Mouse (Mus musculus) MEL (cell line): ENCODE data around the gene Rnf181. TPM values are rescaled to one million over a fixed set of nuclear protein-coding genes. Genes with fewer than 3 reads are reported as not detected.

ENCODE experiments used
- DNase-seq: peaks from one replicate; pipeline ENCODE4 v3.0.0; 2011; ENCODE audit warnings: low read depth, low spot score
- H3K27ac ChIP-seq: 2 replicates; pipeline ENCODE4 v1.5.1; 2012; ENCODE audit warnings: low read depth, mild to moderate bottlenecking, control low read depth, low read length, moderate library complexity; ENCODE audit not compliant: control insufficient read depth
- H3K27me3 ChIP-seq, 2 experiments: fragments of 150-350 bp in 1 of 2; sonication (generic) in 1 of 2; 2 replicates each; pipeline ENCODE4 v1.6.1; 2012; ENCODE audit warnings: low read length in 2 of 2, mild to moderate bottlenecking in 2 of 2, improper control_type of control experiment in 1 of 2, moderate library complexity in 1 of 2; ENCODE audit not compliant: insufficient read depth in 2 of 2, control insufficient read depth in 1 of 2
- H3K36me3 ChIP-seq, 2 experiments: 2 replicates each; pipeline ENCODE4 v1.6.1; 2012 to 2014; ENCODE audit warnings: low read length in 2 of 2, improper control_type of control experiment in 1 of 2, inconsistent platforms in 1 of 2, mild to moderate bottlenecking in 1 of 2; ENCODE audit not compliant: insufficient read depth in 2 of 2, control insufficient read depth in 1 of 2
- H3K4me1 ChIP-seq, 2 experiments: fragments of 150-350 bp in 1 of 2; sonication (generic) in 1 of 2; 2 replicates each; pipeline ENCODE4 v1.6.1; 2012; ENCODE audit warnings: low read length in 2 of 2, improper control_type of control experiment in 1 of 2, mild to moderate bottlenecking in 1 of 2; ENCODE audit not compliant: insufficient read depth in 2 of 2, control insufficient read depth in 1 of 2
- H3K4me3 ChIP-seq, 2 experiments: fragments of 150-350 bp in 1 of 2; sonication (generic) in 1 of 2; 2 replicates each; pipeline ENCODE4 v1.5.1; 2012; ENCODE audit warnings: low read depth in 2 of 2, low read length in 2 of 2, mild to moderate bottlenecking in 2 of 2, moderate library complexity in 2 of 2, control low read depth in 1 of 2, improper control_type of control experiment in 1 of 2; ENCODE audit not compliant: control insufficient read depth in 1 of 2, insufficient read depth in 1 of 2
- H3K79me2 ChIP-seq: 2 replicates; pipeline ENCODE4 v1.6.1; 2012; ENCODE audit warnings: mild to moderate bottlenecking, low read length, moderate library complexity; ENCODE audit not compliant: control insufficient read depth, poor library complexity, insufficient read depth
- H3K9ac ChIP-seq: 2 replicates; pipeline ENCODE4 v1.6.1; 2012; ENCODE audit warnings: low read depth, mild to moderate bottlenecking, control low read depth, low read length, moderate library complexity; ENCODE audit not compliant: control insufficient read depth, poor library complexity, severe bottlenecking
- H3K9me3 ChIP-seq: fragments of 150-350 bp; sonication (generic); replicated peaks from 2 replicates; pipeline ENCODE4 v1.6.1; 2012; ENCODE audit warnings: mild to moderate bottlenecking, low read length, improper control_type of control experiment, moderate library complexity; ENCODE audit not compliant: insufficient read depth
- CHD1 ChIP-seq: IDR thresholded peaks from 2 replicates; pipeline ENCODE4 v1.6.1; 2012; ENCODE audit warnings: low read depth, mild to moderate bottlenecking, inconsistent platforms, low read length, improper control_type of control experiment
- CHD2 ChIP-seq: IDR thresholded peaks from 2 replicates; pipeline ENCODE4 v1.6.1; 2011; ENCODE audit warnings: low read length, improper control_type of control experiment
- E2F4 ChIP-seq: IDR thresholded peaks from 2 replicates; pipeline ENCODE4 v1.6.1; 2011; ENCODE audit warnings: low read depth, low read length, improper control_type of control experiment, borderline replicate concordance
- ELF1 ChIP-seq: IDR thresholded peaks from 2 replicates; pipeline ENCODE4 v1.6.1; 2014; ENCODE audit warnings: low read depth, mild to moderate bottlenecking, inconsistent platforms, low read length, improper control_type of control experiment, moderate library complexity
- ETS1 ChIP-seq: IDR thresholded peaks from 2 replicates; pipeline ENCODE4 v1.6.1; 2012; ENCODE audit warnings: low read depth, mild to moderate bottlenecking, inconsistent platforms, low read length, improper control_type of control experiment, moderate library complexity
- GABPA ChIP-seq: IDR thresholded peaks from 2 replicates; pipeline ENCODE4 v1.6.1; 2012; ENCODE audit warnings: low read depth, mild to moderate bottlenecking, inconsistent platforms, low read length, improper control_type of control experiment, moderate library complexity
- GATA1 ChIP-seq: IDR thresholded peaks from 2 replicates; pipeline ENCODE4 v1.6.1; 2011; ENCODE audit warnings: low read depth, low read length, improper control_type of control experiment
- KAT2A ChIP-seq: conservative IDR thresholded peaks from 2 replicates; pipeline ENCODE4 v1.6.1; 2012; ENCODE audit warnings: low read depth, low read length, improper control_type of control experiment, inconsistent platforms
- MAX ChIP-seq: IDR thresholded peaks from 2 replicates; pipeline ENCODE4 v1.6.1; 2011; ENCODE audit warnings: low read length, improper control_type of control experiment
- MEF2A ChIP-seq: IDR thresholded peaks from 2 replicates; pipeline ENCODE4 v1.6.1; 2014; ENCODE audit warnings: low read depth, mild to moderate bottlenecking, inconsistent platforms, low read length, improper control_type of control experiment; ENCODE audit not compliant: poor library complexity, insufficient replicate concordance, severe bottlenecking; ENCODE audit errors: extremely low read depth
- MXI1 ChIP-seq: IDR thresholded peaks from 2 replicates; pipeline ENCODE4 v1.6.1; 2011; ENCODE audit warnings: mild to moderate bottlenecking, low read depth, low read length, improper control_type of control experiment
- MYB ChIP-seq: IDR thresholded peaks from 2 replicates; pipeline ENCODE4 v1.6.1; 2011; ENCODE audit warnings: mild to moderate bottlenecking, low read depth, low read length, improper control_type of control experiment
- NRF1 ChIP-seq: IDR thresholded peaks from 2 replicates; pipeline ENCODE4 v1.6.1; 2014; ENCODE audit warnings: low read depth, mild to moderate bottlenecking, inconsistent platforms, low read length, improper control_type of control experiment, moderate library complexity; ENCODE audit not compliant: poor library complexity, insufficient read depth, severe bottlenecking
- POLR2A ChIP-seq, 2 experiments: IDR thresholded peaks; 2 replicates each; pipeline ENCODE4 v1.6.1; 2011 to 2012; ENCODE audit warnings: low read length in 2 of 2, mild to moderate bottlenecking in 2 of 2, control low read depth in 1 of 2, improper control_type of control experiment in 1 of 2, low read depth in 1 of 2, moderate library complexity in 1 of 2; ENCODE audit not compliant: control insufficient read depth in 1 of 2, insufficient read depth in 1 of 2, poor library complexity in 1 of 2
- RAD21 ChIP-seq: IDR thresholded peaks from 2 replicates; pipeline ENCODE4 v1.6.1; 2011; ENCODE audit warnings: mild to moderate bottlenecking, low read depth, low read length, improper control_type of control experiment
- SIN3A ChIP-seq: IDR thresholded peaks from 2 replicates; pipeline ENCODE4 v1.6.1; 2012; ENCODE audit warnings: low read length, improper control_type of control experiment, inconsistent platforms
- UBTF ChIP-seq: IDR thresholded peaks from 2 replicates; pipeline ENCODE4 v1.6.1; 2012; ENCODE audit warnings: low read depth, mild to moderate bottlenecking, inconsistent platforms, low read length, improper control_type of control experiment, moderate library complexity, borderline replicate concordance; ENCODE audit not compliant: insufficient read depth
- USF1 ChIP-seq: IDR thresholded peaks from 2 replicates; pipeline ENCODE4 v1.6.1; 2014; ENCODE audit warnings: low read depth, mild to moderate bottlenecking, inconsistent platforms, low read length, improper control_type of control experiment, moderate library complexity
- USF2 ChIP-seq, 2 experiments: IDR thresholded peaks; 2 replicates each; pipeline ENCODE4 v1.6.1; 2011 to 2012; ENCODE audit warnings: improper control_type of control experiment in 2 of 2, low read length in 2 of 2, borderline replicate concordance in 1 of 2, inconsistent platforms in 1 of 2, low read depth in 1 of 2, mild to moderate bottlenecking in 1 of 2; ENCODE audit not compliant: insufficient read depth in 1 of 2
- ZC3H11A ChIP-seq: IDR thresholded peaks from 2 replicates; pipeline ENCODE4 v1.6.1; 2012; ENCODE audit warnings: low read depth, mild to moderate bottlenecking, inconsistent platforms, low read length, improper control_type of control experiment
- ZMIZ1 ChIP-seq: IDR thresholded peaks from 2 replicates; pipeline ENCODE4 v1.6.1; 2012; ENCODE audit warnings: low read depth, mild to moderate bottlenecking, inconsistent platforms, low read length, improper control_type of control experiment, moderate library complexity
- ZNF384 ChIP-seq: IDR thresholded peaks from 2 replicates; pipeline ENCODE4 v1.6.1; 2012; ENCODE audit warnings: low read depth, mild to moderate bottlenecking, inconsistent platforms, low read length, improper control_type of control experiment
- polyA plus RNA-seq, 2 experiments: library from polyadenylated mRNA; stranded (reverse) in 1 of 2; unstranded in 1 of 2; fragments of >175 nt in 1 of 2; fragments of >200 nt in 1 of 2; gene quantifications; 2 replicates each; pipeline versions ENCODE4 v1.2.1 to v1.2.4; 2012; ENCODE audit warnings: low replicate concordance in 2 of 2, low read depth in 1 of 2; ENCODE audit not compliant: insufficient read length in 2 of 2, insufficient read depth in 1 of 2, missing spikeins in 1 of 2
- total RNA-seq: library from RNA; depleted of rRNA; stranded (reverse); fragments of 300-350 nt; gene quantifications from 2 replicates; pipeline ENCODE4 v1.2.3, GENCODE M21; 2012

Gene Rnf181
- total and polyA plus RNA-seq, 3 experiments: 47.2 to 268 (median 107) TPM

DNA sequence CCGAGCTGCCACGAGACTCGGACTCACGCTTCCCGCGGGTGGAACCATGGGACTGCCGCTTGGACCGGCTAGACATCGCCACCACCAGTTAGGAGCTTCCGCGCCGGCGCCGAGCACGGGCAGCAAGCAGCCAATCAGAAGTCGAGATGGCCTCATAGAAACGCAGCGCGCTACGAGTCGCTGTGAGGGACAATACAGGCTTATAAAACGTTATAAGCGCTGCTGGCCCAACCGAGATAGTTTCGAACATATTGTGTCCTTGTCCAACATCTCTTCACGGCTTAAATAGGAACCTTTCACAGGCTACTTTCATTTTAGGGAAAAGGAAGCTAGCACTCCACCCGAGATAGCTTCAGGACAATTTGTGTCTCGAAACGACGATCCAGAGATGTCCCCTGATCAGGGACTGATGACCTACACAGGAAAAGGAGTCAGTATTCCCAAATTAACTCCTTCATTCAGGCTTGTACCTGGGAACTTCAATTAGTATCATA, 21.6 kb downstream of the Rnf181 start, which contains the start of gene Usp39 (continued):
- TF ChIP-seq MXI1 (peak; percentile 87), ZMIZ1 (no peak), CHD1 (peak; percentile 59; the same call in 1 of the 2 replicates), ZNF384 (no peak), GABPA (no peak), E2F4 (peak; percentile 78; the same call in 1 of the 2 replicates), SIN3A (peak; percentile 96), GATA1 (no peak), ETS1 (0 out of 2 replicates have a peak, but pooled peaks have one; percentile 20), USF1 (peak; percentile 62), POLR2A (IDR thresholded peaks at IDR 0.05; ENCODE audit: control insufficient read depth in 1 of 2, insufficient read depth in 1 of 2, low read depth in 1 of 2, low read length in 2 of 2, poor library complexity in 1 of 2) (peak in 1 of 2 experiments; percentile 88; a peak in 3 of 4 replicates)

DNA sequence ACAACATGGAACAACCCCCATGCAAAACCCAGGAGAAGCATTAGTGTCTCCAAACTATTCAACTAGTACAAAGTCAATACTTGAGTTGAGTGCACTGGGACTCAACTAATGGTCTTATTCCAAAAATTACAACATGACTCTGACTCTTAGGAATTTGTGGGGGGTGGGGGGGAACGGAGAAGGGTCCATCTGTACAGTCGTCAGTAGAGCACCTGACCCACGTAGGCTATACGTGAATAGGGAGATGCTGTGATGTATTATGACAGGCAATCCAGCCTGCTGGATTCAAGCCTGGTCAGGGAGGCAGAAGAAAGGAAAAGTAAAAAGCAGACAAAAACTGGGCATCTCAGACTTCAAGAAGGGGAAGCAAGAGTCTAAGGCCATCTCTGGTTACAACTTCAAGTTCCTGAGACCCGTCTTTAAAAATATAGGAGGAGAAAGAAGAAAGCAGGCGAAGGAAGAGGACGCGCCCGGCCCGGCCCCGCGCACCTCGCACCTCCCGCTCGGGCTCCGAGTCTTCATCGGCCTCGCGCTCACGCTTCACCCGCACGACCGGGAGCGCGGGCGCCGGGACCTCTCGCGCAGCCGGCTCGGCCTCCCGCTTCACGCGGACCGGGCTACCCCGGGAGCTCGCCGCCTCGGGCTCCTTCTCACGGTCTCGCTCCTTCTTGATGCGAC, 22.2 kb downstream of the Rnf181 start:
- H3K4me3 ChIP-seq: peak overlapping the region; percentile 66 to 98
- no peaks in the 10 kb centered on the region for H3K9me3 ChIP-seq
- peaks cover 51% of the 10 kb centered on the region for H3K79me2 ChIP-seq
- peak; percentile 30 for DNase-seq
- H3K27me3 ChIP-seq: no peaks in the 10 kb centered on the region
- H3K36me3 ChIP-seq: peaks cover 1 to 27% of the 10 kb centered on the region in 2 experiments; a peak in 3 of 4 replicates
- H3K4me1 ChIP-seq: peaks cover 11 to 19% of the 10 kb centered on the region in 2 experiments
- H3K9ac ChIP-seq: peak overlapping the region; percentile 99
- TF ChIP-seq ZC3H11A (no peak), POLR2A (IDR thresholded peaks at IDR 0.05; ENCODE audit: control insufficient read depth in 1 of 2, insufficient read depth in 1 of 2, low read depth in 1 of 2, low read length in 2 of 2, poor library complexity in 1 of 2) (peak in 1 of 2 experiments; percentile 69; a peak in 1 of 4 replicates), MYB (no peak)
- H3K27ac ChIP-seq: peak overlapping the region; percentile 77

- TF ChIP-seq MEF2A (no peak), UBTF (no peak), POLR2A (IDR thresholded peaks at IDR 0.05; ENCODE audit: control insufficient read depth in 1 of 2, insufficient read depth in 1 of 2, low read depth in 1 of 2, low read length in 2 of 2, poor library complexity in 1 of 2) (no peak), NRF1 (no peak), ZC3H11A (no peak), ELF1 (no peak), MAX (no peak), MYB (no peak), USF2 (IDR thresholded peaks at IDR 0.05; ENCODE audit: borderline replicate concordance in 1 of 2, insufficient read depth in 1 of 2, low read depth in 1 of 2, low read length in 2 of 2) (no peak), RAD21 (no peak), KAT2A (no peak), ZMIZ1 (no peak), GATA1 (no peak), GABPA (no peak), MXI1 (no peak), CHD2 (no peak), E2F4 (no peak)
- no peaks in the 10 kb centered on the region for H3K27me3 ChIP-seq
- no peak overlapping the region for H3K9ac ChIP-seq
- peaks cover 5 to 6% of the 10 kb centered on the region in 2 experiments; a peak in 2 of 4 replicates for H3K4me1 ChIP-seq
- H3K27ac ChIP-seq: no peak overlapping the region
- H3K4me3 ChIP-seq: no peak overlapping the region
- H3K36me3 ChIP-seq: peaks cover 8 to 17% of the 10 kb centered on the region in 2 experiments
- no peaks in the 10 kb centered on the region for H3K9me3 ChIP-seq
- DNase-seq: no peak
- H3K79me2 ChIP-seq: peaks cover 32% of the 10 kb centered on the region
Measured at GRCm38 (mm10) chr6:72340481-72340880, 26.3 kb downstream of the Rnf181 start.
